Mouse (Mus musculus) frontal cortex, postnatal 14 days (tissue): ENCODE results near the gene Ccdc86.

Experiments used
- DNase-seq, 2 experiments: peaks; one replicate each; pipeline ENCODE4 v3.0.0; 2022; ENCODE audit warnings: low spot score in 2 of 2

Ccdc86 gene

DNA sequence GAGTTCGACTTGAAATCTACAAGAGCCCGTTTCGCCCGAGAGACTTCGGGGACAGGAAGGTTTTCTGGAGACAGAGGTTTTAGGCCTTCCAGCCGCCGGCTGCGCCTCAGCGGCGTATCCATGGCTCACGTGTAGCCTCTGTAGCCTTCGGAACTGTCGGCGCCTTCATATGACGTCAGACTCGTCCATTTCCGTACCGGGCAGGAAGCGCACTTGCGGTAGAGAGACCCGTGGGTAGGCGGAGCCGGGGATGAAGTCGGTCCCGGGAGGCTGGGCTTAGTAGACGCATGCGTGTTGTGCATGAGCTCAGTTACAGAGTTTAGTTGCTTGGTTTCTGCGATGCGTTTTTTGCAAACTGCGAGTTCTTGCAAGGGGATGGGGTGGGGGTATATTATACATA lies at the start of gene Ccdc86:
Gene Ccdc86, minus strand, starts transcription at position 155 of the 400 bp plus-strand sequence.
- DNase-seq: peak; percentile 93

DNA sequence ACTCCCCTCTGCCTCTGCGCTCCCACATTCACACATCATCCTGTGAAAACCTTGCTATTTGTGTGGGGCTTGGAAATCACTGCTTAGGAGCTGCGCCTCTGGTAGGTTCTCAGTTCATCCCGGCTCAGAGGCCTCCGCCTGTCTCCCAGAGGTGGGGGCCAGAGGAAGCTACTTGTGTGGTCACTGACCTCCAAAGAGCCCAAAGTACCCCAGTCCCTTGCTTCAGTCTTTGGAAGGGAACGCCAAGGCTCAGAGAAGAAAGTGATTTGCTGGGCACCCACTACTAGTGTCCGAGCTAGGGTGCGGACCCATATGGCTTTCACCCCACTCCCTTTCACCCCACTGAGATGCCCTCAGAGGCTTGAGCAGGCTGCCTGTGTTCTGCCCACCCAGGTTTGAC lies 44.1 kb upstream of the Ccdc86 start, which contains the start of gene Ms4a15:
Gene Ms4a15, minus strand, starts transcription at position 101 of the 400 bp plus-strand sequence.
- no peak for DNase-seq

DNA sequence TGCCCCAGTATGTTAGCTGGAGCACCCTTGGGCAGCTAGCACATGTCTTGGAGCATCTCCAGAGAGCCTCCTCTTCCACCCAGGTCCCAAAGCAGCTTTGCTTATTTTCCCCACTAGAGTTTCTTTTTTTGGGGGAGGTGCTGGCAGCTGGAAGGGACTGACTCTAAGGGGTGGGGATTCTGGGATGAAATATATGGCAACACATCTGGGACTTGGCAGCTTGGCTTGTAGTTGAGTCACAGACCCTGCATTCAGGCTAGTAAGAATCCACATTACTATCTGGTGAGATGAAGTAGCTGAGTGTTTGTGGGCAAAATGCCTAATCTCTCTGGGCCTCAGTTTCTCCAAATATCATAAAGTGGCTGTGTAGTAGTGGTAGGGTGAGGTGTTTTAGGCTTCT lies 42.8 kb upstream of the Ccdc86 start:
- DNase-seq: no peak

DNA sequence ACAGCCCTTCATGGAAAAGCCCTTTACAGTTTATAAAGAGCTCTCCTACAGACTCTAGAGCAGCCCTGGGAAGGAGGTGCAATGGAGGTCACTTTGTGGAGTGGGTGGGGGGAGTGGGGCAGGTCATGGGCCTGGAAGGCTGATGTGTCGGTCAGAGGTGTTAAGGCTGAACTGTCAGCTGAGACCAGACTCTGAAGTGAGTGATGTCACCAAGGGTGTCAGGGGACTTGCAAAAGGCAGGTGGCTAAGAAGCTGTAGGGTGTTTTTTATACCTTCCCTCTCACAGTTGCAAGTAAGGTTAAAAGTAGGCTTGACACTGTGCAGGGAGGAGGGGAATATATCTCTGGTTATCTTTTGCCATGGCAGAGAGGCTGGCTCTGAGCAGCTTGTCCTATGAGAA lies 41.7 kb upstream of the Ccdc86 start:
- DNase-seq: no peak

DNA sequence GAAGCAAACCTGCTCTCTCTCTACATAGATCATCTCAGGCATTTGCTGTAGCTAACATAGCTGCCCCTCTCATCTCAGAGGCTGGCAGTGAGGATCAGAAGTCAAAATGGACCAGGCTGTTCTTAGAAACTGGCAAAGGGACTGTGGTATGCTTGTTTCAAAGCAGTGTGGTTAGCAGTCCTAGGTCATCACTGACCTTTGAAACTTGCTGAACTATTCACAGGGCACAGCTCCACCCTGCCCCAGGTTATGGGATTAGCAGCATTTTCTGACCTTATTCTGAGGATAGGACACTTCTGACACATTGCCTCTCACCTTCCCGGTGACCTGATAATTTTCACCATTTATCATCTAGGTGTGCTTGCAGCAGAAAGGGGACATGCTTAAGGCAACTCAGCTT lies 39.5 kb upstream of the Ccdc86 start:
- no peak for DNase-seq

DNA sequence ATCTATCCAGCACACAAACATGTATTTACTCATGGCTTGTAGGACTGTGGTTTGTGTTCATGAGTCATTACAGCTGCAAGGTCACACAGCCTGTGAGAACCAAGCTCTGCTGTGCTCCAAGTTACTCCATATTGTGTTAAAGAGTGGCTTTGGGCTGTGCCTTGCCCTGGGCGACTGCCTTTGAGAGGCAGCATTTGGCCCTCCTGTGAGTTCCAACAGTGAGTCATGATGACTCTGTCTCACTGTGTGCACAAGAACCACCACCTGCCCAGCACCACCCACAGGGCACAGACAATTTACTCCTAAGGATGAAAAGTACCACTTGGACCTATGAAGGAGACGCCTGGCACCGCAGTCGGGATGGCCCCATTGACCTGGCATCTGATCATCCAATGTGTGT lies 36.8 kb upstream of the Ccdc86 start:
- DNase-seq: no peak

DNA sequence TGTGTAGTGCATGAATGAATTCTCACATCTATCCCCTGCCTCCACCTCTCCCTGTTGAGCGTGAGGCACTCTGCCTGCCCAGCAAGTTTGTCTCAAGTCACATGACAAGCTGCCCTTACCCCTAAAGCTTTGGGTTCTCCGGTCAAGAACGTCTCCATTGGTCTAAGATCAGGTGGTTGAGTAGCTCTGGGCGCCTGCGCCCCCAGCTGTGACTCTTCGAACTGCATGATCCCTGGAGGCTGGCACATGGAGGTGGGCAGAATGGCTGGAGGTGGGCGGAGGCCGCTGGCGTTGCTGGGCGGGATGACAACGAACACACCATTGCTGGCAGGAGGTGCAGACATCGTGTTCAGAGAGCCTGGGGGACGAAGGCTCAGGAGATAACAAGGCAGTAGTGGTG lies 35.5 kb upstream of the Ccdc86 start:
- DNase-seq: no peak

DNA sequence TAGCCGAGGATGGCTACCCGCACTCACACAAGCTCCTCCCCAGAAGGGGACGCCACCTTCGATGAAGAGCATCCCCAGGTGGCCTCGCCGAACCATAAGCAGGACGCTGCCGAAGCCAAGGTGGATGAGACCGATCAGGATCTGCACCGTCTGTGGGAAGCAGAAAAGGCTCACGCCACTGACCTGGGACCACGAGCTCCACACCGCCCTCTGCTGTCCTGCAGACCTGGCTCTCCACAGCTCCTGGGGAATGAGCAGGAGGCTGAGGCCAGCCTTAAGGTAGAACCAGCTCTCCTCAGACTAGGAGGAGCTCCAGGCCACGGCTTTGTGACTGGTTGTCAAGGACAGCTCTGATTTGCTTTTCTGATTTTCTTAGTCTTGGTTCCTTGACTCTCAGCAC lies 34.1 kb upstream of the Ccdc86 start:
- DNase-seq: no peak

DNA sequence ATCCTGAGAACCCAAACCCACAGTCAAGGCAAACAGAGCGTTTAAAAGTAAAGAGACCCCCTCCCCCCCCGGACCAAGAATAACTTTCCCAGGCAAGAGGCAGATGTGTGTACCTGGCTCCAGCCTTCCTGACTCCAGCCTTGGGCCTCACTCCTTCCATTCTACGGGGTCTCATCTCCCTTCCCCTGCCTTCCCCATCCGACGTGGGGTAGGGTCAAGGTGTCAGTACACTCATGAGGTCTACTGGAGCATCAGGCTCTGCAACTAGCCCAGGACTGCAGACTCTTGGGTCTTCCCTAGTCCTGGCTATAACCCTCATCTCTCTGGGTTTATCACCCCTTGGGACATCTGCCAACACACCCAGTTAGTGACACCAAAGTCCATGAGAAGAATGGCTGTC lies 31.1 kb upstream of the Ccdc86 start:
- no peak for DNase-seq

DNA sequence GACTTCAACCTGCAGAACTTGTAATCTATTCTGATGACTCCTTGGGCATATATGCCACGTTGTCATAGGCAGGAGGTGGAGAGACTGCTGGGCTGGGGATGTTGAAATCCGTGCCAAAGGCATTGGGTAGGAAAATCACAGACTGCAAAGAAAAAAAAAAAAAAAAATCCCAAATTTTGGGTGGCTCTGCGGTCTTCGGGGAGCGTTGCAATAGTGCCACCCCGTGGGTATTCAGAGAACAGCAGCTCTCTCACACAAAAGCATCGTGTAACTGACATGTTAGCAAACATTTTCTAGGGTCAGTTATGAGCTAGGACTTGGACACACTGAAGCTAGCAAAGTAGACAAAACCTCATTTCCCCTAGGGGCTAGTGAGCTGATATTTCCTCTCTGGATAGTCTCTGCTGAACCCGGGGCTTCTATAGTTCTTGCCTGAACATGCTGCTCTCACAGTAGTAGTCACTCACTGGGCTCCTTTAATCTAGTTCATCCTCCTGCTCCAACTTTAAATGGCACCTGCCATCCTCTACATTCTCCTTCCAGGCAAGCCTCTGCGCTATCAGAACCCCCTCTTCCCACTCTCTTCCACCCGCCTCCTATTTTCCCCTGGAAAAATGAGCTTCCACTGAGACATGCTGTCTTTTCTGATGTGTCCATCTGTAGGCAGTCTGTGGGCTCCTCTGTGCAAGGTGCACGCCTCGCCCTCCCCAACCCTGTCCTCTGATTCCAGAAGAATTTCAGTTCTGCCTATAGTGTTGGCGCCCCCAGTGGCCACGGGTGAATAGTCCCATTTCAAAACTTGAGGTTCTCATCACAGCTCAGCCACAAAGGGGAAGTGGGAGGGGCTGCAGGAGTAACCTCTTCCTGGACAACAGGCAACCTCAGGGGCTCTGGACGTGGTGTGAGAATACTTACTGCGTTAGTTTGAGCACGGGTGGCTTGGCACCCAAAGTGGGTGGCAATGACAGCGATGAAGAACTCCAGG lies 30.4 kb upstream of the Ccdc86 start:
- DNase-seq: peak; percentile 60 to 71

DNA sequence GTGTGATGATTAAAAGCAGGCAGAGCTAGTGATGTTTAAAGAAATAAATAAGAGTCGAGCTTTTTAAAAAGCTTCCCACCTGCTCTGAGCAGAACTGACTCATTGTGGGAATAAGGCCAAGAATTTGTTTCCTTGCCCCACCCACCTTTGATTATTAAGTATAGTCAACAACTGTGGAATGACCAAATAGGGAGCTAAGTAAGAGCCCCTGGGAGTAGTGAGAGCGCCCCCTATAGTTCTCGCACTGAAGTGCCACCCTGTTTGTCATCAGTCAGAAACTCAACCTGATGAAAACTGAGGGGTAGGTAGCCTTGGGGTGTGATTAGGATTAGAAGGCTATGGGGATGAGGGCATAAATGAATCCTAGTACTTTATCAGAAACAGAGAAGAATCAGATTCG lies 27.3 kb upstream of the Ccdc86 start:
- DNase-seq: no peak

DNA sequence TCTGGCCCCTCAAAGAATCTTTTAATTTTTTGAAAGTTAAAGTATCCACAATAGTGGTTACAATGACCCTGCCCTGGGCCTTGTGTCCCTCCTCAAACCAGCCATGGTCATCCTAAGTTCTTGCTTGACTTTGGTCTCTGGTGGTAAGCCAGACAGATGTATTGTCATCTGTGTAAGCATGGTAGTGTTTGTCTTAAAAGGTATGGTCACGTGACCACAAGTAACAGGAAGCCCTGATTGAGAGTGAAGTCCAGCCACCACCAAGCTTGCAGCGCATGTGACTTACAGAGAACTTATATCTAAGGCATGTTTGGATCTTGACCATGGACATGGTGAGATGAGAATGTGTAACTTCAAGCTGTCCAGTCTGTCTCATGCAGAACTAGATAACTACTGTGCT lies 26.1 kb upstream of the Ccdc86 start:
- DNase-seq: no peak

DNA sequence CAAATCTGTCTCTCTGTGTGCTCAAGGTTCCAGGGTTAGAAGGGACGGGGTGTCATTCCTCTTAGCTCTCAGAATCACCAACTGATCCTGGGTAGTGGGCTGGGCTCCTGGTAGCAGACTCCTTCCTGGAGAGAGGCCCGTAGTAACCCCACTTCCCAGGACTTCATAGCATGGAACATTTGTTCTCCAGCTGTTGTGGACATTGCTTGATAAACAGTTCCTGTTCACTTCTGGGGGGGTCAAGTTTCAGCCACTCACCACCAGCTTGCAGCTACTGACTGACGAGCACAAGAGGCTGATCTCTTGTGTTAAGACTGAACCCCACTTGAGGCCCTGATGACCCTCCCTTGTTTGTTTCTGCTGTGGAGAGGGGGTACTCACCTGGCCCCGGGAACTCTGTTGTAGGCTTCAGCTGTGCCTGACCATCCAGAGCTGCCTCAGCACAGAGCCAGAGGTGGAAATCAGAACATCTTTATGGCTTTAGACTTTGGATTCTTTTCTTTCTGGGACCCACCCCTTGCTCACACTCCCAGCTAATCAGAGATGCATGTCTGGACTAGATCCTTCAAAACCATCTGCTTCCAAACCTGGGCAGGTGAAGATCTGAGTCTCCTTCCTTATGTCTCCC lies 25.3 kb upstream of the Ccdc86 start, which contains the start of gene Ms4a10:
Gene Ms4a10, minus strand, starts transcription at position 433 of the 628 bp plus-strand sequence.
- DNase-seq: no peak

DNA sequence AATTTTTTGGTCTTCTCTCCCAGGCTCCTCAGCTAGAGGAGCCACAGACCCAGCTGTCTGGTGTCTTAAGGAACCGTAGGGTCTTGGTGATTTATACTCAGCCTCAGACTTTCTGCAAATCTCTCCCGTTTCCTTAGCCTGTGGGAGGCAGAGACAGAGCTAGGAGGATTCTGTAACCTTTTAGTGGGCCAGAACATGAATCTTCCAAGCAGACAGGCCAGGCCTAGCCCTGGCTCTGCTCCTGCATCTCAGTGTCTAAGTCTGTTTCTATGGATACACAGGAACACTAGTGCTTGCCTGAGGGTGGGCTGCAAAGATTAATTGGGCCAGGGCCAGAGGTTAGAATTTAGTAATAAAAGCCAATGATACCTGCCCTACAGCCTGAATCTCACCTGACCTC lies 24.1 kb upstream of the Ccdc86 start:
- DNase-seq: no peak

DNA sequence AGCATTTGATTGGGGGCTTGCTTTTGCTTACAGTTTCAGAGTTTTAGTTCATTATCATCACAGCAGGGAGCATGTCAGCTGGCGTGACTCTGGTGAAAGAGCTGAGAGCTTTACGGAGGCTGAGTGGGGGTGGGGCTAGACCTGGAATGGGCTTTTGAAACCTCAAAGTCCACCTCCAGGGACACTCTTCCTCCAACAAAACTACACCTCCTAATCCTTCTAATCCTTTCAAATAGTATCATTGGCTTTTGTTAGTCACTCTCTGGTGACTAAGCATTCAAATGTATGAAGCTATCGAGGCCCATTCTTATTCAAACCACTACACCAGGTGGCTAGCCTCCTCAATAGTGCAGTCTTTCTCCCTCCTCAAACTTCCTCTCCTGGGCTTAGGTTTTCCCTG lies 23.6 kb upstream of the Ccdc86 start:
- DNase-seq: no peak

DNA sequence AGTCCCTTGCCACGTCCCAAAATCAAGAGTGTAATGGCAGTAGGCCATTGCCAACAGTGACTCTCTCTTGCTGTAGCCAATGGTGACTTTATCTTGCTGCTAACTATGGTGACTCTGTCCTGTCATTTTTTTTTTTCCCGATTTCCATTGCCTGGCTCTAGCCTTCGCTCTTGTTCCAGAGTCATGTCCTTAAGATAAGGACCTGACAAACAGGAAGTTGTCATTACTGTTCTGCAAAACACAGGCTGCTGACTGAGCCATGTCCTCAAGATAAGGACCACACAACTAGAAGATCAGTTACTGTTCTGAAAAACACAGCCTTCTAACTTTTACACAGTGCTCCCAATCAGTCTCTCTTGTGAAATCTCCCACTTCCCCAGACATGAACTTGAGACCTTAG lies 21.4 kb upstream of the Ccdc86 start:
- no peak for DNase-seq

DNA sequence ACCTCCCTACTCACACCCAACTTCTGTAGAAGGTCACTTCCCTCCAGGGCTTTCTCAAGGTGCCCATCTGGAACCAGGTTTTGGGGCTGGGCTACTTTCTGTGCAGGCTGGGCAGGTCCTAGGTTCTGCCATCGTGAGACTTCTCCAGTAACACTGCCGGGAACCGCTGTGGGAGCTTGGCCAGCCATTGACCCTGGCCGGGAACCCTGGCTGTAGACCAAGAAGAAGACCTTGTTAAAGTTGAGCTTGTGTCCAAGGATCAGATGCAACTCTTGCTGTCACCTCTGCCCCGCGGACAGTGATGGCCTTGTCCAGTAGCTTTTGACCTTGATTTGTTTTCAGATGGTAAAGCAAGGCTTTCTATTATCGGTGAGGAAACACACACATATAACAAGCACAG lies 19.5 kb upstream of the Ccdc86 start:
- DNase-seq: no peak

DNA sequence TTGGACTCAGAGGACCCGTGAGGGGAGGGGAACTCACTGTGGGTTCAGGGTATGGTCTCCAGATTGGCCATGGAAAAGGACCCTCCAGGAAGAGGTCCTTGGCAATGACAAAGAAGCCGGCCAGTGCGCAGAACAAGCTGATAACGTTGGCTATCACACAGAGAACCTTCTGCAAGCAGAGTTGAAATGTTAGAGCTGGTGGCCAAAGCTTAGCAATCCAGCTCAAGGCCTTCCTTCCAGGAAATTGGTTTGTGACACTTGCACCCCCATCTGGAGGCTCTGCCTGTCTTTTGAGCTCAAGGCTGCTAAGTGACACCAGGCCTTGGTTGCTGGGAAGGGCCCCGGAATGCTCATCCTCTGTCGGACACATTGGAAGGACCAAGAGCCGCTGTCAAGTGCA lies 16.7 kb upstream of the Ccdc86 start:
- DNase-seq: no peak

DNA sequence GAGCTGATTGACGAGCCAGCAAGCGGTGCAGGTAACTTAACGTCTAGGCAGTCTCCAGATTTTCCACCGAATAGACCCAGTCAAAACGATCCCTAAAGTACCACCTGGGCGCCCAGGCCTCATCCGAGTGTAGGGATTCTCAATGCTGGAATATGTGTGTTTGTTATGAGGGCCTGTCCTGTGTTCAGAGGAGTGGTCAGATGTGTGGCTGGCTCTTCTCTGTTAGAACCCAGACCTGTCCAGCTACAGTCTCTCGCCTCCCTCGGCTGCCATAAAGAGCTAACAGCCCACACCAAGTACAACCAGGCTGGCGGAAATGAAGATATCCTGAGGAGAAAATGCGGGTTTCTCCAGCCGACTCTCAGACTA lies 10.9 kb upstream of the Ccdc86 start:
- no peak for DNase-seq

DNA sequence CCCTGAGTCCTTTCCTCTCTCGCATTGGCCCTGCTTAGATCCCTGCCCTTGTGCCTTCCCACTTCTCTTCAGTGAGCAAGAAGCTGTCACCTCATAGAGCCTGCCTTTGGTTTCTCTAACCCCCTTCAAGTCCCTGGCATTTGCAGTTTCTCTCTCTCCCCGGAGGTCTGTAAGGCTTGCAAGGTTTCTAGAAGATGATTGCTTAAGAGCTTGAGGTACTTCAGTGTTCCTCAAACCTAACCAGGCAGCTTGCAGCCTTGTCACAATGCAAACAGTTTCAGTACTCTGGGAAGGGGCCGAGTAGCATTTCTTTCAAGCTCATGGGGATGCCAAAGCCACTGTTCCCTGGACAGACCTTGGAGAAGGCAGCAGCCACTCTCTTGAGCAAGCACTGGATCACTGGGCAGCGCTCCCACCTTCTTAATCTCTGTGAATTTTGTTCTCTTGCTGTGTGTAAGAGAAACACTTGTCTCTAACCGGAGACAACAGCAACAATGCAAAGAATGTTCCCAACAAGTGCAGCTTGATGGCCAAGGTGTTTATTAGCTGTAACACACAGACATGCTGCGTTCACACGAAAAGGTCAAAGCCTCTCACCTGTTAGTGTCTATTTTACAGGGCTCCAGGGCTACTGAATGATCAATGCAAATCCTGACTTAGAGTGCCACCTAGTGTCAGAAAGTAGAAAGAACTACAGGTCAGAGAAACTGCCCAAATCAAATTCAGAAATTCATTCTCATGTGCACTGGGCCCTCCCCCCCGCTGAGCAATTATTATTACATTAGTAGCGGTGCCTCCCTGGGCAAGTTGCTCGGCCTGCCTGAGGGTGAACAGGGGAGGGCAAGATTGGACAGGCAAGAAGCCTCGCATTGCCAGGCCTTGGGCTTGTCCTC lies 10.3 kb upstream of the Ccdc86 start:
- no peak for DNase-seq

DNA sequence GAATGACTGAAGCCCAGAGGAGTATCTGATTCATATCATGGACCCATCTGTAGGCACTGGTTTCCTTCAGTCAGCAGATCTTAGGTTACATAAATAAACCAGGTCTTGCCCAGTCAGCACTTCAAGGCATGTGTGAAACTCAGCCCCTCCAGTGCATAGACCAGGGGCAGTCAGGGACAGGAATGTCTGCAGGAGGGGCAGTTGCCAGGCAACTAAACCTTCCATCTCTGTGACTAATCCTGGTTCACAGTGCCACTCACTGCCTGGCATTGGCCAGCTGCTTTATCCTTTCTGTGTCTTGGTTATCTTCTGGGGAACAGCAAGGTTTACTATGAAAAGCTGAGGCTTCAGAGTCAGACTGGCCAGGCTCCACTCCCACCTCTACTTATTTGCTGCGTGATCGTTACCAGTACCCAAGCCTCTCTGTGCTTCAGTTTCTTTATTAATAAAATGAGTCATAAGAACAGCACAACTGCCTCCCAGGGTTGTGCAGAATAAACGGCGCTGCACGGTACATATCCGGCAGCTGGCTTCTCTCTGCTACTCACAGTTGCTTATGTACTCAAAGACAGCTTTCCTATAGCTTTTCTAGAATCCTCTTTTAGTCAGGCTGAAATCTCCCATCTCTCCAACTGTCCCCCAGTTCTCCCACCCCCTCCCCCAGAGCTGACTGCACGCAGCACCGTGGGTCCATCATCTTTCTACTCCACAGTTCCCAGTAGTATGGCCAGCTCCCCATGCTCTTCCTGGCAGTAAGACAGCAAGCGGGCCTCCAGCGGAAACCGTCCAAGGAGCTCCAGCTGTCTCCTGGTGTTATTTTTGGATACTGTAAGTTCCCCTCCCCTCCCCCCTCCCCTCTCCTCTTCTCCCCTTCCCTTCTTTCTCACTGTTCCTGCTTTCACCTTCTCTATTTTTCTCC lies 3.2 kb upstream of the Ccdc86 start:
- DNase-seq: peak in 1 of 2 experiments; percentile 39
